Mouse (Mus musculus): ENCODE measurements around the gene Ccdc85a. TPM values are rescaled to one million over a fixed set of nuclear protein-coding genes. Genes with fewer than 3 reads are reported as not detected.
"Not testable (repeated sequence)": the region's sequence is repeated elsewhere in the genome, so short reads cannot be mapped to it uniquely, and the experiment has no call there.

Gene Ccdc85a
- polyA plus RNA-seq, 1 experiment from 2014 or later, result 7.3 TPM

DNA sequence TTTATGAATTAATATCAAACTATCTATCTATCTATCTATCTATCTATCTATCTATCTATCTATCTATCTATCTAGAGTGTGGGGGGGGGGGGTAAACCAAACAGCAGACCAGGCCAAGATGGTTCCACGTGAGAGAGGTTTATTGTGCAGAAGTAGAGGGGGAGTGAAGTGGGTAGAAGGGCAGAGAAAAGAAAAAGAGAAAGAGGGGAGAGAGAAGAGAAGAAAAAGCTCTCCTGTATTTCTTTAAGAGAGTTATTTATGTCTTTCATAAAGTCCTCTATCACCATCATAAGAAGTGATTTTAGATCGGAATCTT, 218.2 kb downstream of the Ccdc85a start:
- H3K36me3 ChIP-seq (ENCODE audit: control insufficient read depth, insufficient read depth, low read length), result no peaks in the 10 kb centered on the region
- no peak overlapping the region for H3K9ac ChIP-seq (ENCODE audit: low read length)
- H3K4me1 ChIP-seq (replicated peaks; ENCODE audit: control insufficient read depth, insufficient read depth, low read length), result peaks cover 8% of the 10 kb centered on the region
- H3K4me3 ChIP-seq (ENCODE audit: low read length), result no peak overlapping the region
- H3K27me3 ChIP-seq (ENCODE audit: control insufficient read depth, insufficient read depth, low read depth, low read length), result no peaks in the 10 kb centered on the region
- no peak for ATAC-seq (ENCODE audit: low read depth)
- H3K27ac ChIP-seq (ENCODE audit: low read length), result no peak overlapping the region
- H3K4me2 ChIP-seq (ENCODE audit: low read depth, low read length), result peak overlapping the region; percentile 66
- no peaks in the 10 kb centered on the region for H3K9me3 ChIP-seq (ENCODE audit: control insufficient read depth, low read length)
- WGBS, result 54% methylated on average over 2 of the region's 2 CpGs

DNA sequence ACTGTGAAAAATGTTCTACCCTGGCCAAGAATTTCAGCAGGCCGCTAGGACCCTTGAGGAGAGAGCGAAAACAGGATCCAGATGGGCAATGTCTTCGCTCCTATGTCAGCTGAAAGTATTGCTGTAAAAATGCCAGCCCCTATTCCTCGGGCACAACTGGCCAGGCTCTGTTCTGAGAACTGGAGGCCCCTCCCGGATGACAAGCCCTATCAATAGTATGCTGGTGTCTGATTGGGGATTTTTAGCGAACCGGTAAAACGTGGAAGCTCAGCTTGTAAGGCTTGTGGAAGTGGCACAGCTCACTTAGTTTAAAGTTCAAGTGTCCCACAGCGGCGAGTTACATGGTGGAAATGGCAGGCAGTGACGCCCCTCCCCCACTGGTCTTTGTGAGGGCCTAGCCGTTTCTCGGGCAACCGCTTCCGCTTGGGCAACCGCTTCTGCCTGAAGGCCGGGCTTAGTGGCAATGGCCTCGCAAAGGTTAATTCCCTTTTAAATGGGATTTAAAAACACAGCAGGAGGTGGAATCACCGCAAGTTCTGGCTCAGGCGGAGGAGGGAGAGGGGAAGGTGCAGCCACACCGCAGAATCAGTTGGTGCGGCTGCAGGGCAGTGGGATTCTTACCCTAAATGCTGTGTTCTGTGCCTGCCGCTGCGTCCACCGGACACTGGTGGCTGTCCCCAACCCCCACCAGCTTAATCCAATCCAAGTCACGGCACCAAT, 218.8 kb downstream of the Ccdc85a start:
- Histone ChIP-seq H3K4me3 (ENCODE audit: low read length) (peak overlapping the region; percentile 41), H3K27ac (ENCODE audit: low read length) (peak overlapping the region; percentile 22; the same call in 1 of the 2 replicates), H3K9me3 (ENCODE audit: control insufficient read depth, low read length) (no peaks in the 10 kb centered on the region), H3K4me1 (replicated peaks; ENCODE audit: control insufficient read depth, insufficient read depth, low read length) (peaks cover 8% of the 10 kb centered on the region), H3K36me3 (ENCODE audit: control insufficient read depth, insufficient read depth, low read length) (no peaks in the 10 kb centered on the region), H3K4me2 (ENCODE audit: low read depth, low read length) (peak overlapping the region; percentile 66), H3K9ac (ENCODE audit: low read length) (peak overlapping the region; percentile 59), H3K27me3 (ENCODE audit: control insufficient read depth, insufficient read depth, low read depth, low read length) (no peaks in the 10 kb centered on the region)
- WGBS, result 10% methylated on average over 25 of the region's 26 CpGs
- ATAC-seq (ENCODE audit: low read depth), result peak; percentile 95

DNA sequence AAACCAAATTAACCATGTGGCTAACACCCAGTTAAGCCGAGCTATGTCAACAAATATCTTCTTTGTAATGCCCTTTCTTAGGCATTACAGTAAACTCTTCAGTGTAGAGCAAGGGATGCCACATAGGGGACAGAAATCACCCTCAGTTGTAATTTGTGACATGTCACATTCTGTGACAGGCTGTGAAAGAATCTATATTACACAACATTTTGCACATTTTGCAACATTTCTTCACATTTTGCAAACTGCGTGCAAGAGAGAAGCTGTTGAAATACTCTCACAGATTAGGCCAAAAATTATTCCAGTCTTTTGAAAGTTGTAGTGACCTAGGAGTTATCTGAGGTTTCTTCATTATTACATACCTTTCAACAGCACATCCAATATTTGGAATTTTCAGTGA, 240.7 kb downstream of the Ccdc85a start:
- no peak for ATAC-seq (ENCODE audit: low read depth)
- H3K9me3 ChIP-seq (ENCODE audit: control insufficient read depth, low read length), result no peaks in the 10 kb centered on the region
- WGBS, result 71% methylated on average over 2 of the region's 2 CpGs
- no peak overlapping the region for H3K4me3 ChIP-seq (ENCODE audit: low read length)
- H3K4me2 ChIP-seq (ENCODE audit: low read depth, low read length), result no peak overlapping the region
- no peaks in the 10 kb centered on the region for H3K27me3 ChIP-seq (ENCODE audit: control insufficient read depth, insufficient read depth, low read depth, low read length)
- no peaks in the 10 kb centered on the region for H3K36me3 ChIP-seq (ENCODE audit: control insufficient read depth, insufficient read depth, low read length)
- no peak overlapping the region for H3K27ac ChIP-seq (ENCODE audit: low read length)
- H3K4me1 ChIP-seq (replicated peaks; ENCODE audit: control insufficient read depth, insufficient read depth, low read length), result no peaks in the 10 kb centered on the region
- H3K9ac ChIP-seq (ENCODE audit: low read length), result no peak overlapping the region

DNA sequence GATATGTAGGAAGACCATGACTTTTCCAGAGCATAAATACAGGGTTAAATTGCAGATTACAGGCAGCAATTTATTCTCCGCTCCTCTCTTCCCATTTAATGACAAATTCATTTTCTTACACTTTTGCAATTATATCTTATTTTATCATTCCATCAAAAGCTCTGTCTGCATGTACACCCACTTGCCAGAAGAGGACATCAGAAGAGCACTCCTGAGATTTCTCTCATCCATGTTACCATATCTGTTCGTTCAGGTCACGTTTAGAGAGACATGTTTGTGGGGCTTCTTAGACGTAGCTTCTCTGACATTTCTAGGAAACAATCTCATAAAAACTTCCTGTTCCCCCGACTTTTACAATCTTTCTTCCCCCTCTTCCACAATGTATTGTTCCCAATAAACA, 242.2 kb downstream of the Ccdc85a start:
- ATAC-seq (ENCODE audit: low read depth), result no peak
- no peaks in the 10 kb centered on the region for H3K4me1 ChIP-seq (replicated peaks; ENCODE audit: control insufficient read depth, insufficient read depth, low read length)
- H3K27me3 ChIP-seq (ENCODE audit: control insufficient read depth, insufficient read depth, low read depth, low read length), result no peaks in the 10 kb centered on the region
- H3K27ac ChIP-seq (ENCODE audit: low read length), result no peak overlapping the region
- H3K9ac ChIP-seq (ENCODE audit: low read length), result no peak overlapping the region
- H3K9me3 ChIP-seq (ENCODE audit: control insufficient read depth, low read length), result no peaks in the 10 kb centered on the region
- H3K4me2 ChIP-seq (ENCODE audit: low read depth, low read length), result no peak overlapping the region
- WGBS, result 63% methylated on average over 5 of the region's 5 CpGs
- H3K36me3 ChIP-seq (ENCODE audit: control insufficient read depth, insufficient read depth, low read length), result no peaks in the 10 kb centered on the region
- H3K4me3 ChIP-seq (ENCODE audit: low read length), result no peak overlapping the region

DNA sequence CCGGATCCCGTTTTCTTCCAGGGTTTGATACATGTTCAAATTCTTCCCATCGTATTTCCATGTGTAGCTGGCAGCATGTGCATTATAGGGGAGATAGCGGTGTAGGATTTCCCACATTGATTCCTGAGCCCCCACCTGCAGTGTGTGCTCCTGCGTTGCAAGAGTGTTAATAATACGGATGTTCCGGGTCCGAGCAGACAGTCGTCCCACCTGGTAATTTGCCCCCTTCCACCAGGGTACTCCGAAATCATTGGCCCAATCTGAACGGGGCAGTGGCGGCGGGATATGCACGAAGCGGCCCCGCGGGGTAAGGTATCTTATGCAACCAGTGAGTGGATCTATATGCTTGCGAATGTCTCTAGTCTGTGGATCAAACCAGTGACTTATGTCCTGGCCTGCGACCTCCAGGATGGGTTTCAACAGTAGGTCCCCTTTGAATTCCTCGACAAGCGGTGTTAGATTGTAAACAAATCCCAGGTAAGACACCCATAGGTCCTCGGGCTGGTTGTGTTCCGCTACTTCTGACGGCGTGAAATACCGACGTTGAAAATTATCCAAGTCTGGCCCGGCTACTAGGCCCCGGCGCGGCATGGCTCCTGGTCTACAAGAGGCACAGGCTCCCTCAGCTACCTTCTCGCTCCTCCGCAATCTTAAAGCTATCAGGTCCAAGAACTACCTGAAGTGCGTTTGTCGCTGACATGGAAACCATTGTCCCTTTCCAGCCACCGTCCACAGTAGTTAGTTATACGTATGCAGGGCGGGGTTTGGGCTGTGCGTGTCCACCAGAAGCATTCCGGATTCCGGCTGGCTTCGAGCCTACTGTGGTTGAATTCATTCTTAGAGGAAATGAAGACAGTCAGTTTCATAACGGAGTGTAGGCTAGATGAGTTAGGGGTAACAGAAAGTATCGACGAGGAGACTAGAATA, 244.6 kb downstream of the Ccdc85a start, which contains the start of gene Gm6685:
Gm6685 (minus strand) TSS at position 644 of the 927 bp plus-strand sequence.
- not testable (repeated sequence) for H3K4me1 ChIP-seq (replicated peaks; ENCODE audit: control insufficient read depth, insufficient read depth, low read length); ATAC-seq (ENCODE audit: low read depth); H3K4me2 ChIP-seq (ENCODE audit: low read depth, low read length); H3K27ac ChIP-seq (ENCODE audit: low read length); H3K9me3 ChIP-seq (ENCODE audit: control insufficient read depth, low read length); H3K9ac ChIP-seq (ENCODE audit: low read length); H3K27me3 ChIP-seq (ENCODE audit: control insufficient read depth, insufficient read depth, low read depth, low read length); H3K36me3 ChIP-seq (ENCODE audit: control insufficient read depth, insufficient read depth, low read length); H3K4me3 ChIP-seq (ENCODE audit: low read length)
- 91% methylated on average over 45 of the region's 45 CpGs for WGBS

Other genes with a start within 250 kb of the Ccdc85a start
- gene Gm6685, start 244.5 kb downstream of the Ccdc85a start, polyA plus RNA-seq (2015; fragmentation: Nextera tagmentation; extraction: Ambion mirVana), result 0.34 and 0.41 TPM in 2 replicates